Mouse (Mus musculus) left cerebral cortex, postnatal 36 days (tissue): ENCODE measurements around the gene Itih4. TPM values are rescaled to one million over a fixed set of nuclear protein-coding genes. Genes with fewer than 3 reads are reported as not detected.

ENCODE experiments used
- DNase-seq, 2 experiments: peaks; one replicate each; pipeline ENCODE4 v3.0.0; 2021 to 2022; ENCODE audit warnings: low spot score in 2 of 2, mixed read lengths in 1 of 2
- intact Hi-C: fragments of 180-260 bp; cut with DNase I; formaldehyde crosslinking; loops from one replicate; pipeline ENCODE4 v1.15.1; 2025
- total RNA-seq, 2 experiments: library from RNA; stranded (reverse); gene quantifications; 2 replicates each; pipeline ENCODE4 v1.2.3; 2021

The Itih4 gene
- not detected for total RNA-seq

GRCm38 (mm10) chr14:30886204-30886603 lies at the start of gene Itih4:
TSS of gene Itih4 (plus strand) at chr14:30886476.
- no peak for DNase-seq
- intact Hi-C loops = no loop called here

- DNase-seq = no peak
- intact Hi-C loops = no loop called here
These were observed 48.8 kb upstream of the Itih4 start for GRCm38 (mm10) chr14:30837416-30837996.

GRCm38 (mm10) chr14:30843701-30844100 lies 42.6 kb upstream of the Itih4 start:
- intact Hi-C loops = no loop called here
- no peak for DNase-seq

- intact Hi-C loops = no loop called here
- DNase-seq = no peak
These were observed 35.8 kb upstream of the Itih4 start for GRCm38 (mm10) chr14:30850504-30850903.

GRCm38 (mm10) chr14:30852325-30852724 lies 34.0 kb upstream of the Itih4 start:
- intact Hi-C loops = no loop called here
- no peak for DNase-seq

GRCm38 (mm10) chr14:30855316-30855715 lies 31.0 kb upstream of the Itih4 start:
- no peak for DNase-seq
- intact Hi-C loops = no loop called here

GRCm38 (mm10) chr14:30856885-30857507 lies 29.3 kb upstream of the Itih4 start:
- DNase-seq = no peak
- intact Hi-C loops = no loop called here

GRCm38 (mm10) chr14:30857990-30858389 lies 28.3 kb upstream of the Itih4 start:
- intact Hi-C loops = no loop called here
- no peak for DNase-seq

- DNase-seq = no peak
- intact Hi-C loops = loop anchor here (5.0 to 10.0 kb wide), 2 partner anchors 34 to 167 kb away; partner anchors contain the start of gene Tmem110
These were observed 24.7 kb upstream of the Itih4 start for GRCm38 (mm10) chr14:30861421-30862125.

GRCm38 (mm10) chr14:30862368-30862767 lies 23.9 kb upstream of the Itih4 start:
- intact Hi-C loops = loop anchor here (5.0 to 10.0 kb wide), 2 partner anchors 35 to 168 kb away; partner anchors contain the start of gene Tmem110
- DNase-seq = no peak

- DNase-seq = no peak
- intact Hi-C loops = loop anchor here (10.0 kb wide), 1 partner anchor 171 kb away; no protein-coding TSS in a partner anchor
These were observed 21.0 kb upstream of the Itih4 start for GRCm38 (mm10) chr14:30865311-30865710.

GRCm38 (mm10) chr14:30867042-30867441 lies 19.2 kb upstream of the Itih4 start:
- intact Hi-C loops = loop anchor here (2.0 to 10.0 kb wide), 2 partner anchors 84 to 172 kb away; partner anchors contain the start of gene Nek4
- DNase-seq = peak in 1 of 2 experiments; percentile 74

GRCm38 (mm10) chr14:30868826-30869225 lies 17.4 kb upstream of the Itih4 start:
- DNase-seq = no peak
- intact Hi-C loops = loop anchor here (10.0 kb wide), 1 partner anchor 174 kb away; no protein-coding TSS in a partner anchor

GRCm38 (mm10) chr14:30869391-30869801 lies 16.9 kb upstream of the Itih4 start:
- no peak for DNase-seq
- intact Hi-C loops = loop anchor here (10.0 kb wide), 1 partner anchor 175 kb away; no protein-coding TSS in a partner anchor

GRCm38 (mm10) chr14:30870206-30871147 lies 15.8 kb upstream of the Itih4 start:
- no peak for DNase-seq
- intact Hi-C loops = no loop called here

- no peak for DNase-seq
- intact Hi-C loops = no loop called here
These were observed 12.1 kb upstream of the Itih4 start for GRCm38 (mm10) chr14:30874095-30874700.

- intact Hi-C loops = no loop called here
- no peak for DNase-seq
These were observed 11.0 kb upstream of the Itih4 start for GRCm38 (mm10) chr14:30875130-30875865.

GRCm38 (mm10) chr14:30875955-30876354 lies 10.3 kb upstream of the Itih4 start:
- intact Hi-C loops = no loop called here
- no peak for DNase-seq
